Mouse (Mus musculus): Measurements from ENCODE around the gene Dnajb11. TPM values are rescaled to one million over a fixed set of nuclear protein-coding genes. Genes with fewer than 3 reads are reported as not detected.

Dnajb11 gene
- total and polyA plus RNA-seq, 3 experiments: 25.1 to 121 (median 44.4) TPM

DNA sequence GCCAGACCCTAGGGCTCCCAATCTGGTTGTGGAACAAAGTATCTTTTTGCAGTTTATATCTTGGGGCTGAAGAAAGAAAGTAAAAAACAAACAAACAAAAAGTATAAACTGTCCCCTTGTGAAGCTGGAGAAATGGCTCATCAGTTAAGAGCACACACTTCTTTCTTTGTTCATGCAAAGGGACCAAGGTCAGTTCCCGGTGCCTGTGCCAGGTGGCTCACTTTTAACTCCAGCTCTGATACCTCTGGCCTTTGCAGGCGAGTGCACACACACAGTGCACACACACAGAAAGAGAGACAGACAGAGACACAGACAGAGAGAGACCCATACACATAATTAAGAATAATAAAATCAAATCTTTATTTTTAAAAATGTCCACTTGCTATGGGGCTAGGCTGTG lies 39.0 kb downstream of the Dnajb11 start:
- H3K4me3 ChIP-seq (ENCODE audit: low read depth, low read length): no peak overlapping the region
- TF ChIP-seq GATA2 (IDR thresholded peaks at IDR 0.05; ENCODE audit: borderline replicate concordance, low read depth, low read length) (no peak), CTCF (IDR thresholded peaks at IDR 0.05; ENCODE audit: low read depth, low read length) (no peak), POLR2AphosphoS5 (IDR thresholded peaks at IDR 0.05; ENCODE audit: insufficient replicate concordance, low read depth, low read length) (no peak), GATA1 (IDR thresholded peaks at IDR 0.05; ENCODE audit: borderline replicate concordance, low read length) (no peak), TAL1 (conservative IDR thresholded peaks at IDR 0.05; ENCODE audit: low read depth, low read length) (no peak)
- H3K36me3 ChIP-seq (replicated peaks): no peaks in the 10 kb centered on the region
- no peak for ATAC-seq (ENCODE audit: extremely low read depth, insufficient number of reproducible peaks, low FRiP score, poor library complexity, severe bottlenecking)
- peaks cover 10% of the 10 kb centered on the region for H3K27me3 ChIP-seq (ENCODE audit: insufficient read depth, low read length)
- H3K9me3 ChIP-seq (replicated peaks): no peaks in the 10 kb centered on the region
- DNase-seq (ENCODE audit: low spot score): no peak
- H3K4me1 ChIP-seq (ENCODE audit: insufficient read depth, low read depth, low read length): no peaks in the 10 kb centered on the region

DNA sequence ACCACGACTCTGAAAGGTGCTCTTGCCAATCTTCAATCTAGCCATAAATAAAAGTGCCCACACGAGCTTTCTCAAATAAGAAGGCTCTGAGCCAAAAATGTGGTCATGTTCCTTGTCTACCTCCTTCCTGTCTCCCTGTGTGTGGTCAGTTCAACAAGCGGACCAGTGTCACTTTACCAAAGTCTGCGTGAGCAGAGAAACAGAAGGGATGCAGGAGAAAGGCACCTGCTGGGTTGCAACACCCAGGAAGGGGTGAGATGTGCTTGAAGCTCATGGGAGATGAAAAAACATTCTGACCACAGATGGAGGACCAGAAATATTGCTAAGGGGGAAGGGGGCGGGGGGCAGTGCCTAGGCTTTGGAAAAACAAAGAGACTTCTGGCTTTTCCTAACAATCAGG lies 41.7 kb downstream of the Dnajb11 start:
- Histone ChIP-seq H3K36me3 (replicated peaks) (no peaks in the 10 kb centered on the region), H3K9me3 (replicated peaks) (no peaks in the 10 kb centered on the region), H3K4me3 (ENCODE audit: low read depth, low read length) (no peak overlapping the region), H3K27me3 (ENCODE audit: insufficient read depth, low read length) (peaks cover 6% of the 10 kb centered on the region), H3K4me1 (ENCODE audit: insufficient read depth, low read depth, low read length) (no peaks in the 10 kb centered on the region)
- no peak for TF ChIP-seq GATA1 (IDR thresholded peaks at IDR 0.05; ENCODE audit: borderline replicate concordance, low read length)
- TF ChIP-seq GATA2 (IDR thresholded peaks at IDR 0.05; ENCODE audit: borderline replicate concordance, low read depth, low read length): no peak
- TF ChIP-seq POLR2AphosphoS5 (IDR thresholded peaks at IDR 0.05; ENCODE audit: insufficient replicate concordance, low read depth, low read length): no peak
- TF ChIP-seq TAL1 (conservative IDR thresholded peaks at IDR 0.05; ENCODE audit: low read depth, low read length): no peak
- TF ChIP-seq CTCF (IDR thresholded peaks at IDR 0.05; ENCODE audit: low read depth, low read length): no peak
- ATAC-seq (ENCODE audit: extremely low read depth, insufficient number of reproducible peaks, low FRiP score, poor library complexity, severe bottlenecking) (no peak), DNase-seq (ENCODE audit: low spot score) (no peak)

GRCm38 (mm10) chr16:22899866-22900570 lies 42.4 kb downstream of the Dnajb11 start:
- Histone ChIP-seq H3K36me3 (replicated peaks) (no peaks in the 10 kb centered on the region), H3K27me3 (ENCODE audit: insufficient read depth, low read length) (peaks cover 8% of the 10 kb centered on the region), H3K4me1 (ENCODE audit: insufficient read depth, low read depth, low read length) (no peaks in the 10 kb centered on the region), H3K4me3 (ENCODE audit: low read depth, low read length) (no peak overlapping the region), H3K9me3 (replicated peaks) (no peaks in the 10 kb centered on the region)
- TF ChIP-seq CTCF (IDR thresholded peaks at IDR 0.05; ENCODE audit: low read depth, low read length) (no peak), TAL1 (conservative IDR thresholded peaks at IDR 0.05; ENCODE audit: low read depth, low read length) (no peak), GATA1 (IDR thresholded peaks at IDR 0.05; ENCODE audit: borderline replicate concordance, low read length) (no peak), POLR2AphosphoS5 (IDR thresholded peaks at IDR 0.05; ENCODE audit: insufficient replicate concordance, low read depth, low read length) (no peak), GATA2 (IDR thresholded peaks at IDR 0.05; ENCODE audit: borderline replicate concordance, low read depth, low read length) (no peak)
- DNase-seq (ENCODE audit: low spot score) (no peak), ATAC-seq (ENCODE audit: extremely low read depth, insufficient number of reproducible peaks, low FRiP score, poor library complexity, severe bottlenecking) (no peak)

DNA sequence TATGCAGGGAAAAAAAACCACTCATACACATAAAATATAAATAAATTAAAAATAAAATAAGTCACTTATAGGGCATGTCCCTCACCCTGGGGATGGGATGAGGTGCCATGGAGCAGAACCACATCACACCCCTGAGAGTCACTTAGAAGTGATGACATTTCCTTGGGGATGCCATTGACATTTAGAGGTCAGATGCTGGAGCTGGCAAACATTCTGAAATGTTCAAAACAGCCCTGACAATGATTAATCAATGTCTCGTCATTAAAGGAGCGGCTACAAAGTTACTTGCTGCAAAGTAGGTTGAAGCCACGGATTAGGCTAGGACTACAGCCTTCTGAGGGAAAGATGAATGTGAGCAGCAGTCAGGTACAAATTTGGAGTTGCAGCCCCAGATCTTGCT lies 43.7 kb downstream of the Dnajb11 start:
- H3K4me1 ChIP-seq (ENCODE audit: insufficient read depth, low read depth, low read length): no peaks in the 10 kb centered on the region
- no peaks in the 10 kb centered on the region for H3K9me3 ChIP-seq (replicated peaks)
- H3K36me3 ChIP-seq (replicated peaks): no peaks in the 10 kb centered on the region
- peaks cover 5% of the 10 kb centered on the region; the same call in 1 of the 2 replicates for H3K27me3 ChIP-seq (ENCODE audit: insufficient read depth, low read length)
- no peak overlapping the region for H3K4me3 ChIP-seq (ENCODE audit: low read depth, low read length)
- TF ChIP-seq GATA2 (IDR thresholded peaks at IDR 0.05; ENCODE audit: borderline replicate concordance, low read depth, low read length) (no peak), TAL1 (conservative IDR thresholded peaks at IDR 0.05; ENCODE audit: low read depth, low read length) (no peak), CTCF (IDR thresholded peaks at IDR 0.05; ENCODE audit: low read depth, low read length) (no peak), GATA1 (IDR thresholded peaks at IDR 0.05; ENCODE audit: borderline replicate concordance, low read length) (no peak), POLR2AphosphoS5 (IDR thresholded peaks at IDR 0.05; ENCODE audit: insufficient replicate concordance, low read depth, low read length) (no peak)
- DNase-seq (ENCODE audit: low spot score) (no peak), ATAC-seq (ENCODE audit: extremely low read depth, insufficient number of reproducible peaks, low FRiP score, poor library complexity, severe bottlenecking) (no peak)

- H3K27me3 ChIP-seq (ENCODE audit: insufficient read depth, low read length): peaks cover 7% of the 10 kb centered on the region; the same call in 1 of the 2 replicates
- H3K36me3 ChIP-seq (replicated peaks): no peaks in the 10 kb centered on the region
- TF ChIP-seq GATA2 (IDR thresholded peaks at IDR 0.05; ENCODE audit: borderline replicate concordance, low read depth, low read length): no peak
- no peak for TF ChIP-seq CTCF (IDR thresholded peaks at IDR 0.05; ENCODE audit: low read depth, low read length)
- TF ChIP-seq TAL1 (conservative IDR thresholded peaks at IDR 0.05; ENCODE audit: low read depth, low read length): no peak
- TF ChIP-seq GATA1 (IDR thresholded peaks at IDR 0.05; ENCODE audit: borderline replicate concordance, low read length): no peak
- no peak for TF ChIP-seq POLR2AphosphoS5 (IDR thresholded peaks at IDR 0.05; ENCODE audit: insufficient replicate concordance, low read depth, low read length)
- DNase-seq (ENCODE audit: low spot score) (no peak), ATAC-seq (ENCODE audit: extremely low read depth, insufficient number of reproducible peaks, low FRiP score, poor library complexity, severe bottlenecking) (no peak)
- no peaks in the 10 kb centered on the region for H3K4me1 ChIP-seq (ENCODE audit: insufficient read depth, low read depth, low read length)
- no peak overlapping the region for H3K4me3 ChIP-seq (ENCODE audit: low read depth, low read length)
- H3K9me3 ChIP-seq (replicated peaks): no peaks in the 10 kb centered on the region
Measured at GRCm38 (mm10) chr16:22909290-22909689, 51.6 kb downstream of the Dnajb11 start.

DNA sequence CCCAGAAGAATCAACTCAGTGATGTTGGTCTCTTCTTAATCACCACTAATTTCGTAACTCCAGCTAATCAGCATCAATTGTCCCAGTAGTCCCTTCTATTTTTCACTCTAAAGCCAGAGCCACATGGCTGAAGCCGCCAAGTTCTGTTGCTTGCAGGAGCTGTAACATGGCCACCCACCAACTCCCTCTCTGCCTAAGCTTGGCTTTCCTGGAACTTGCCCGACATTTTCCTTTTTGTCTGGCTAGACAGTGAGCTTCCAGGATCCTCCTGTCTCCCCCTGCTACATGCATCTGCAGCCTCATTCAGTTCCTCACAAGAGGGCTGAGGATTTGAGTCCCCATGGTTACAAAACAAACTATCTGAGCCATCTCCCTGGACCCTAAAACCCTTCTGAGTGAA lies 54.3 kb downstream of the Dnajb11 start:
- ATAC-seq (ENCODE audit: extremely low read depth, insufficient number of reproducible peaks, low FRiP score, poor library complexity, severe bottlenecking) (no peak), DNase-seq (ENCODE audit: low spot score) (no peak)
- H3K4me3 ChIP-seq (ENCODE audit: low read depth, low read length): no peak overlapping the region
- H3K27me3 ChIP-seq (ENCODE audit: insufficient read depth, low read length): peaks cover 5% of the 10 kb centered on the region; the same call in 1 of the 2 replicates
- H3K4me1 ChIP-seq (ENCODE audit: insufficient read depth, low read depth, low read length): no peaks in the 10 kb centered on the region
- TF ChIP-seq TAL1 (conservative IDR thresholded peaks at IDR 0.05; ENCODE audit: low read depth, low read length) (no peak), POLR2AphosphoS5 (IDR thresholded peaks at IDR 0.05; ENCODE audit: insufficient replicate concordance, low read depth, low read length) (no peak), GATA2 (IDR thresholded peaks at IDR 0.05; ENCODE audit: borderline replicate concordance, low read depth, low read length) (no peak), CTCF (IDR thresholded peaks at IDR 0.05; ENCODE audit: low read depth, low read length) (no peak), GATA1 (IDR thresholded peaks at IDR 0.05; ENCODE audit: borderline replicate concordance, low read length) (no peak)
- H3K9me3 ChIP-seq (replicated peaks): peaks cover 3% of the 10 kb centered on the region
- no peaks in the 10 kb centered on the region for H3K36me3 ChIP-seq (replicated peaks)

All from G1E (cell line).